Mouse (Mus musculus) spleen, adult 2 months (tissue): ENCODE measurements around the gene Ajap1. TPM values are rescaled to one million over a fixed set of nuclear protein-coding genes. Genes with fewer than 3 reads are reported as not detected.

Experiments used
- DNase-seq, 2 experiments: peaks; one replicate each; pipeline versions ENCODE4 v3.0.0 to v3.0.0-alpha.2; 2012 to 2021; ENCODE audit warnings: low spot score in 2 of 2, low read depth in 1 of 2
- H3K27ac ChIP-seq: fragments of 200-500 bp; 2 replicates; pipeline ENCODE4 v1.5.1; 2012; ENCODE audit warnings: low read length, inconsistent platforms; ENCODE audit not compliant: insufficient read depth
- H3K27me3 ChIP-seq: fragments of 200-500 bp; 2 replicates; pipeline ENCODE4 v1.6.1; 2012; ENCODE audit warnings: mild to moderate bottlenecking, moderate library complexity, low read length, inconsistent platforms; ENCODE audit not compliant: control insufficient read depth, insufficient read depth
- H3K36me3 ChIP-seq: fragments of 200-500 bp; 2 replicates; pipeline ENCODE4 v1.6.1; 2012; ENCODE audit warnings: mild to moderate bottlenecking, low read length, inconsistent platforms; ENCODE audit not compliant: control insufficient read depth, insufficient read depth
- H3K4me1 ChIP-seq: fragments of 200-500 bp; 2 replicates; pipeline ENCODE4 v1.6.1; 2011; ENCODE audit warnings: inconsistent platforms; ENCODE audit not compliant: control insufficient read depth, insufficient read depth, insufficient read length
- H3K4me3 ChIP-seq: fragments of 200-500 bp; 2 replicates; pipeline ENCODE4 v1.5.1; 2011; ENCODE audit warnings: mild to moderate bottlenecking, inconsistent platforms; ENCODE audit not compliant: insufficient read depth, insufficient read length; ENCODE audit errors: extremely low read depth
- CTCF ChIP-seq: fragments of 200-500 bp; IDR thresholded peaks from 2 replicates; pipeline ENCODE4 v1.5.1; 2011; ENCODE audit warnings: mild to moderate bottlenecking, inconsistent platforms; ENCODE audit not compliant: insufficient read depth, insufficient read length, insufficient replicate concordance; ENCODE audit errors: extremely low read depth
- POLR2A ChIP-seq: fragments of 200-500 bp; IDR thresholded peaks from 2 replicates; pipeline ENCODE4 v1.6.1; 2011; ENCODE audit warnings: low read depth, low read length, inconsistent platforms
- WGBS: fragments of 180-500 bp; shearing (Covaris S2); methylation state at CpG from one replicate; pipeline ENCODE4 v1.1.7; 2018; 5-methylcytosine and 5-hydroxymethylcytosine counted together
- polyA plus RNA-seq: library from polyadenylated mRNA; depleted of rRNA; stranded (reverse); fragments of >200 nt; gene quantifications from 2 replicates; pipeline ENCODE4 v1.2.3, GENCODE M21; 2012

The Ajap1 gene
- polyA plus RNA-seq, 1 experiment = 0.04 TPM

DNA sequence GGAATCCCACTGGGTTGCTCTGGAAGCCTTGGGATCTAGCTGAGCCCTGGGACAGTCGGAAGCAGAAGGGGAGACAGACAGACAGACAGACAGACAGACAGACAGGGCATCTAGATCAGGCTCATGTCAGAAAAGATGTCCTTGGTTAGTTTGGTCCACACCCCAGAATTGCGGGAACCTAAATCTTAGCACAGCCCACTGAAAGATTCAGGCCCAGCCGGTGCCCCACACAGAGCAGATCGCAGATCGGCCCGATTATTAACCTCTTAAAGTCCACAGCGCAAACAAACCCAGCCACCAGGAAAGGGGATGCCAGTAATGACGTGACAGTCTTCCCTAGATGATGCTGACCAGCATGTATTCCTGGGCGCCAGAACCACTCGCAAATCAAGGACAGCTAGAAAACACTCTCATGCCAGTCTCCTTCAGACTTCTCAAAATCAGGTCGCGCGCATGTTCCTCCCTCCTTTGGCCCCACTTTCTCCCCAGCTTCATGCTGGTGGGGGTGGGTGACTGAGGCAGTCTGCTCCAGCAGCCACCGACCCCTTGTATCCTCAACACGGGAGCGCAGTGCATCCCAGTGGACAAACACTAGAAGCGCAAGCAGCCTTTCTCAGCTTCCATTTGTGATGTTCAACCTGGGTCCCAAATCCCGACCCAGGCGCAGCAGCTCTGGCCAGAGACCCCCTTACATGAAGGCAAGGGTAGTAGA lies 1.9 kb downstream of the Ajap1 start:
- Histone ChIP-seq H3K27me3 (peaks cover 5% of the 10 kb centered on the region; the same call in 1 of the 2 replicates), H3K36me3 (no peaks in the 10 kb centered on the region), H3K4me1 (no peaks in the 10 kb centered on the region), H3K4me3 (no peak overlapping the region), H3K27ac (no peak overlapping the region)
- no peak for DNase-seq
- 11% methylated on average over 19 of the region's 19 CpGs for WGBS
- TF ChIP-seq CTCF (no peak), POLR2A (no peak)

DNA sequence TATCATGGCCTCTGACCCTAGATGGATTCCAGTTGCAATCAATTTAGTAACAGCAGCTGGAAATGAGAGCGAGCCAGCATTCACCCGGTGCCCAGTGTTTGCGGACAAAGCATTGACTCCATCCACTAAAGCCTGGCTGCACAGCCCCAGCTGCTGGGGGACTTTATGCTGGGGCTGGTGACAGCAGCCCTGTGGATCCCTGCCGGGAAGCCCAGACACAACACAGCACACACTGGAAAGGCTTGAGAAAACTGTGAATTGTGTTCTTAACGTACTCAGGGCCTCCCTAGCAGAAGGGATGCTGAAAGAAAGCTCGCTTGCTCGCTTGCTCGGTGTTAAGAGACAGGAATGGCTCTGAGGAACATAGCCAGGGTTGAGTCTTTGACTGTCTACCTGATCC lies 3.5 kb downstream of the Ajap1 start:
- TF ChIP-seq POLR2A (no peak), CTCF (no peak)
- Histone ChIP-seq H3K4me1 (no peaks in the 10 kb centered on the region), H3K4me3 (no peak overlapping the region), H3K27ac (no peak overlapping the region), H3K27me3 (peaks cover 5% of the 10 kb centered on the region; the same call in 1 of the 2 replicates), H3K36me3 (no peaks in the 10 kb centered on the region)
- DNase-seq = no peak
- WGBS = 40% methylated on average over 8 of the region's 8 CpGs

DNA sequence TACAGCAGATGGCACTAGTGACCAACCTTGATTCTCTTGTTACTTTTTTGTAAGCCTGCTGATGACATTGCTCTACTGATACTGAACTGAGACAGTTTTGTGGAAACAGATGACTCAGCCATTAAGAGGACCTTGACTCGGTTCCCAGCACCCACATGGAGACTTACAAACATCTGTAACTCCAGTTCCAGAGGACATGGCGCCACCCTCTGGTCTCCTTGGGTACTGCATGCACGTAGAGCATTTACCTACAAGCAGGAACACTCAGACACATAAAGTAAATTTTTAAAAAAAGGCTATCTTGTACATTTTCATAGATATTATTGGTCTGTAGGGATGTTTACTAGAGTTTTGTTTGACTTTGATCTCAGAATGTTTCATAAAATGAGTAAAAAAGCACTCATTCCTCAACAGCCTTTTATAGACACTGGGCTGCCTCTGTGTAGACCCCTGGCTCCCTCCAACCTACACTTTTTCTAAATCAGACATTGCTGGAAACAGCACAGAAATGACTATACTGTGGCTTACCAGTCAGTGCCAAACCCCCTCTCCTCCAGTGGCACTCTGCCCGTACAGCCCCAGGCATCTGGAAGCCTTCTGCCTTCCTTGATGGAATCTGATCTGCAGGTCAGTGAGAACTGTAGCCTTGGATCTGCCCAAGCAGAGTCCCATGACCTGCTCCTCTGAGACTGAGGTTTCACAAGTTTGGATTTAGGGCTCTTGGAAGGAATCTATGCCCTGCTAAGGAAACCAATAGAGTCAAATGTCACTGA lies 8.9 kb downstream of the Ajap1 start:
- H3K27ac ChIP-seq = no peak overlapping the region
- H3K4me1 ChIP-seq = no peaks in the 10 kb centered on the region
- whole genome bisulfite sequencing = 74% methylated on average over 4 of the region's 4 CpGs
- no peaks in the 10 kb centered on the region for H3K36me3 ChIP-seq
- no peak for DNase-seq
- H3K4me3 ChIP-seq = no peak overlapping the region
- TF ChIP-seq POLR2A = no peak
- no peak for TF ChIP-seq CTCF
- no peaks in the 10 kb centered on the region for H3K27me3 ChIP-seq

DNA sequence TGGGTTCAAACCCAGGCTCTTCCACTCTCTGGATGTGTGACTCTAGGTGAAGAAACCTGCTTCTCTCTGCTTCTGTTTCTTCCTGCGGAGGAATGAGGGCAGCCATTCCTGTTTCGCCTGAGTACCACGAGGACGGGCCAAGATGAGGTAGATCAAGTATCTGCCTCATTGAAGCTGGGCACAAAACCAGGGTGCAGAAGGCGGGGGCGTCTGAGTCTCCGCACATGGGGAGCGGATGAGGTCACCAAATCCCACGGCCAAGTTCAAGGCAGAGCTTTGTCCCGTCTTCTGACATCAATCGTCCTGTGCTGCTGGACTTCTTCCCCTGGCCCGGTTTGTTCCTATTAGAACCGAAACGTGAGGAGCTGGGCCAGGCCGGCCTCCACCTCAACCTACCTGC lies 12.9 kb downstream of the Ajap1 start:
- no peak for TF ChIP-seq CTCF
- no peak for TF ChIP-seq POLR2A
- no peaks in the 10 kb centered on the region for H3K36me3 ChIP-seq
- WGBS = 89% methylated on average over 15 of the region's 15 CpGs
- H3K27ac ChIP-seq = no peak overlapping the region
- no peak for DNase-seq
- H3K4me3 ChIP-seq = no peak overlapping the region
- no peaks in the 10 kb centered on the region for H3K27me3 ChIP-seq
- no peaks in the 10 kb centered on the region for H3K4me1 ChIP-seq

DNA sequence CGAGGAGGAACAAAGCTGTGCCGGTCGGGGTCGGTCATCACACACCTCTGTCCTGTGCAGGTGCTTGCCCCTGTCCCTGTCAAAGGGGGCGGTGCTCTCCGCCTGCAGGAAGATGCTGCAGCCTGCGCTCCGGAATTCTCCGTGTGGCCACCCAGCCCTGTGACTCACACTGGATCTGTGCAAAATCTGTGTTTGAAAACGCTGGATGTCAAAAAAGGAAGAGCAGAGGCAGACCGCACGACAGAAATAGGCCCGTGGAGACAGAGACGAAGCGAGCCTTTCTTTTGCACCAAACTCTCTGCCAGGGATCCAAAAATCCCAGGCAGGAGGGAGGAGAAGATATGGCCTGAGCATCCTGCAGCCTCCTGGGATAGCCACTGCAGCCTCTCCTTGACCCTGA lies 22.7 kb downstream of the Ajap1 start:
- 83% methylated on average over 15 of the region's 15 CpGs for WGBS
- Histone ChIP-seq H3K27me3 (no peaks in the 10 kb centered on the region), H3K27ac (no peak overlapping the region), H3K36me3 (no peaks in the 10 kb centered on the region), H3K4me3 (no peak overlapping the region), H3K4me1 (no peaks in the 10 kb centered on the region)
- TF ChIP-seq CTCF = no peak
- no peak for TF ChIP-seq POLR2A
- no peak for DNase-seq

DNA sequence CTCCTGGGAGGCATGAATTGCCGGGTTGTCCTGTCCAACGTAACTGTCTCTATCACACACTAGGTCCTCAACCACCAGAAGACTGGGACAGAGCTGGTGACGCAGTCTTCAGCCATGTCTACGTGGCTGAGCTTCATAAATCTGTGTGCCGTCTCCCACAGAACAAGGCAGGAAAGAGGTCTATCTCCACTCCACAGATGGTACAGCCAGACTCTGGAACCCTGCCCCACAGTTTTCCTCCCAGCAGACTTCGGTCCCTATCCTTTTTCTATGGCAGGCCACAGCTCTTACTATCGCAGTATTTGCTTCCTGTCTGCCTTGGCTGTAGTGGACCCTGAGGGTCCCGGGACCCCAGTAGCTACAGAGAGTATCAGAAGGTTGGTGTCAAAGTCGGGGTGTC lies 23.1 kb downstream of the Ajap1 start:
- H3K27me3 ChIP-seq = no peaks in the 10 kb centered on the region
- WGBS = 82% methylated on average over 9 of the region's 9 CpGs
- TF ChIP-seq CTCF (no peak), POLR2A (no peak)
- no peak overlapping the region for H3K27ac ChIP-seq
- no peak for DNase-seq
- no peaks in the 10 kb centered on the region for H3K4me1 ChIP-seq
- no peak overlapping the region for H3K4me3 ChIP-seq
- no peaks in the 10 kb centered on the region for H3K36me3 ChIP-seq

DNA sequence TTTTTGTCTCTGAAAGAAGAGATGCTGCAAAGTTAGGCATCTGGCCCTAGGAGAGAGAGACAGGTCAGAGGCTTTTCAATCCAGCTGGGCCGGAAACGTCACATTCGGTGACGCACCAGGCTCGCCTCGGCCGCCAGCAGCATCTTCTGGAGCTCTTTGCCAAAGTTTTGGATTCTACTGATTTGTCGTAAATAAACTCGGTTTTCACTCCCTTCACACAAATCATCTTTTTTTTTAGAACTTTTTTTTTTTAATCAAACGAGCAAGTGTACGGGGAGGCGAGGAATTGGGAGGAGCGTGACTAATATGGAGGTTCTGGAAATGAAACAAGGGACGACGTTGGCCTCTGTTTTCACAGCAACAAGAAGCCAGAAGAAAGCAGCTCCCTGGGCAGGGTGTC lies 23.8 kb downstream of the Ajap1 start:
- H3K4me3 ChIP-seq = no peak overlapping the region
- no peaks in the 10 kb centered on the region for H3K36me3 ChIP-seq
- WGBS = 93% methylated on average over 15 of the region's 15 CpGs
- DNase-seq = no peak
- H3K27me3 ChIP-seq = no peaks in the 10 kb centered on the region
- no peak overlapping the region for H3K27ac ChIP-seq
- TF ChIP-seq POLR2A (no peak), CTCF (no peak)
- H3K4me1 ChIP-seq = no peaks in the 10 kb centered on the region
